Mouse (Mus musculus) heart, embryonic 15.5 days (tissue): ENCODE data around the gene Itpr1. TPM values are rescaled to one million over a fixed set of nuclear protein-coding genes. Genes with fewer than 3 reads are reported as not detected.
A peak's percentile ranks its signal among the peaks of the same experiment; 100 is the strongest.

Experiments used
- ATAC-seq: fragments of 200-750 bp; cut with Nextera tagmentation; replicated peaks from 2 replicates; pipeline ENCODE4 v1.8.0; 2017; ENCODE audit warnings: low read depth, moderate TSS enrichment; ENCODE audit not compliant: insufficient number of reproducible peaks, insufficient read depth, low FRiP score
- H3K27ac ChIP-seq: fragments of 300-500 bp; sonication (generic); 2 replicates; pipeline ENCODE4 v1.5.1; 2015; ENCODE audit warnings: mild to moderate bottlenecking, inconsistent platforms
- H3K27me3 ChIP-seq: fragments of 300-500 bp; sonication (generic); 2 replicates; pipeline ENCODE4 v1.6.1; 2015; ENCODE audit warnings: inconsistent platforms
- H3K36me3 ChIP-seq: fragments of 300-500 bp; sonication (generic); 2 replicates; pipeline ENCODE4 v1.6.1; 2015; ENCODE audit warnings: mild to moderate bottlenecking, inconsistent platforms
- H3K4me1 ChIP-seq: fragments of 300-500 bp; sonication (generic); replicated peaks from 2 replicates; pipeline ENCODE4 v1.6.1; 2015; ENCODE audit warnings: inconsistent platforms
- H3K4me2 ChIP-seq: fragments of 300-500 bp; sonication (generic); 2 replicates; pipeline ENCODE4 v1.6.1; 2015; ENCODE audit warnings: inconsistent platforms, mild to moderate bottlenecking, moderate library complexity
- H3K4me3 ChIP-seq: fragments of 300-500 bp; sonication (generic); 2 replicates; pipeline ENCODE4 v1.5.1; 2015; ENCODE audit warnings: mild to moderate bottlenecking, inconsistent platforms
- H3K9ac ChIP-seq: fragments of 300-500 bp; sonication (generic); 2 replicates; pipeline ENCODE4 v1.6.1; 2015; ENCODE audit warnings: mild to moderate bottlenecking, inconsistent platforms
- H3K9me3 ChIP-seq: fragments of 300-500 bp; sonication (generic); replicated peaks from 2 replicates; pipeline ENCODE4 v1.6.1; 2016; ENCODE audit warnings: inconsistent platforms
- WGBS: fragments of 180-500 bp; shearing (Covaris S2); methylation state at CpG from one replicate; pipeline ENCODE4 v1.1.7; 2015; ENCODE audit warnings: mixed read lengths; 5-methylcytosine and 5-hydroxymethylcytosine counted together
- polyA plus RNA-seq: library from polyadenylated mRNA; unstranded; fragments of >200 nt; fragmentation: Nextera tagmentation; extraction: Ambion mirVana; gene quantifications from 2 replicates; pipeline ENCODE4 v1.2.1, GENCODE M21; 2015

Itpr1 gene
- polyA plus RNA-seq, 1 experiment from 2014 or later = 11.4 TPM

DNA sequence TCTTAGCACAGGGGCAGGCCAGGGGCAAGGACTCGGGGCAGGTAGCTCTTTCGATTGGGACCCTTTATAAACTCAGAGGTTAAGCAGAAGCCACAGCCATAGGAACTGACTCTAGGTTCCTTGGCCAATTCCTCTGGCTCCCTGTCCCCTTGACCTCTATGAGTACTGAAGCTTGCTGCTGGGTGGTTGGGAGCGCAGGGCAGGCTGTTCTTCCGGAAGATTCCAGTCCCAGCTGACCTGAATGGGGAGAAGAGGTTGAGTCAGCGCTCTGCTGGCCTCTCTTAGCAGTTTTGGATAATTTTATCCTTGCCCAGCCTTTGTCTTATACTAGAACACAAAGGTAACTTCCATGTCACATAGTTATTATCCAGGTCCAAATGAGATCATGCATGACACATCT is 195.8 kb downstream of the Itpr1 start:
- Histone ChIP-seq H3K9me3 (no peaks in the 10 kb centered on the region), H3K9ac (no peak overlapping the region), H3K4me2 (no peak overlapping the region), H3K36me3 (peaks cover 41% of the 10 kb centered on the region), H3K4me3 (no peak overlapping the region), H3K27me3 (no peaks in the 10 kb centered on the region), H3K27ac (no peak overlapping the region), H3K4me1 (0 out of 2 replicates have a peak, but pooled peaks cover 3% of the 10 kb centered on the region)
- no peak for ATAC-seq
- WGBS = 91% methylated on average over 5 of the region's 5 CpGs

DNA sequence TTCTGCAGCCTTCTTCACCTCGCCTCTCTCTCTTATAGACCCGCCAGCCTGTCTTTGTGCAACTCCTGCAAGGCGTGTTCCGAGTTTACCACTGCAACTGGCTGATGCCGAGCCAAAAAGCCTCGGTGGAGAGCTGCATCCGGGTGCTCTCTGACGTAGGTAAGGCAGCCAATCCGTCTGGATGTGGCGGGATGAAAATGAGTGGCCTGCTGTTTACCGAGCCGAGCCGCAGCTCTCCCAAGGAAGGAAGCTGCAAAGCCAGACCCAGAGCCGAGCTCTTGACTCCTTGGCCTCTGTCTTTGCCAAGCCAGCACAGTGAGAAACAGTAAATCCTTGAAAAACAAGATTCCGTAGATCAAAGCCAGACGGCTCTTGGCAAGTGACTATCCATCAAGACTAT is 197.9 kb downstream of the Itpr1 start:
- WGBS = 69% methylated on average over 16 of the region's 16 CpGs
- Histone ChIP-seq H3K27ac (no peak overlapping the region), H3K4me1 (0 out of 2 replicates have a peak, but pooled peaks cover 3% of the 10 kb centered on the region), H3K9me3 (no peaks in the 10 kb centered on the region), H3K27me3 (no peaks in the 10 kb centered on the region), H3K4me2 (no peak overlapping the region), H3K36me3 (peaks cover 46% of the 10 kb centered on the region), H3K9ac (no peak overlapping the region), H3K4me3 (no peak overlapping the region)
- ATAC-seq = no peak

DNA sequence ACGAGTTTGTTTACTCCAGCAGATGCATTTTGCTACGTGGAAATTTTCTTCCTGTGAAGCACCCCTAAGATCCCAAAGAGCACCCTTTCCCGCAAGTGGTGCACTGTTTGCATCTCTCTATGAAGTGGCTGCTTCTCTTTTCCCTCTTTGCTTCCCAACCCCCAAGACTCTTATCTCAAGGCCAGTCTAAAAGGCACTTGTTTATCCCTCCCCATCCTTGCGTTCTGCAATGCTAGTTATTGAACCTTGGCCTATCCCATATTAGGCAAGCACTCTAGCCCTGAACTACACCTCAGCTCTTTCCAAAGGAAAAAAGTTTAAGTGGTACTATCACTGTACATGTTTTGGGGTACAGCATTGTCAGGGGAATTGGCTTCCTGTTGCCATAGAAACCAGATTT is 198.3 kb downstream of the Itpr1 start:
- H3K27ac ChIP-seq = no peak overlapping the region
- ATAC-seq = no peak
- H3K36me3 ChIP-seq = peaks cover 46% of the 10 kb centered on the region
- H3K4me2 ChIP-seq = no peak overlapping the region
- WGBS = 69% methylated on average over 4 of the region's 4 CpGs
- H3K27me3 ChIP-seq = no peaks in the 10 kb centered on the region
- H3K4me1 ChIP-seq = 0 out of 2 replicates have a peak, but pooled peaks cover 3% of the 10 kb centered on the region
- no peaks in the 10 kb centered on the region for H3K9me3 ChIP-seq
- no peak overlapping the region for H3K4me3 ChIP-seq
- H3K9ac ChIP-seq = no peak overlapping the region

DNA sequence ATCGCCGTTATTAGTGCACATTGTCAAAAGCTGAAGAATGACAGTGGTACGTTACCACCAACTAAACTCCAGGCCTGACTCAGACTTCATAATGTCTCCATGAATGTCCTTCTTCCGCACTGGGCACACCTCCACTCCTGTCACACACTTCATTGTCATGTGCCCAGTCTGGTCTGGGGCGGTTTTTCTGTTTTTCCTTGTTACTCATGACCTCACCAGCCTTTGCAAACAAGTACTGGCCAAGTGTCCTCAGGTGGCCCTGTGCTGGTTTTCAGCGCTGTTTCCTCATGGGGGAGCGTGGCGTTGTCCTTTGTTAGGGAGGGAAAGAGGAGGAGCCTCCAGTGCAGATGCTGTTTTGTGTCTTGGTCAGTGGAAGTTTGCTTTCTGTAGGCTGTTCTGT is 200.1 kb downstream of the Itpr1 start:
- Histone ChIP-seq H3K27me3 (no peaks in the 10 kb centered on the region), H3K4me1 (0 out of 2 replicates have a peak, but pooled peaks cover 3% of the 10 kb centered on the region), H3K4me2 (no peak overlapping the region), H3K27ac (no peak overlapping the region), H3K36me3 (peaks cover 42% of the 10 kb centered on the region), H3K9me3 (no peaks in the 10 kb centered on the region), H3K9ac (no peak overlapping the region), H3K4me3 (no peak overlapping the region)
- no peak for ATAC-seq
- 89% methylated on average over 8 of the region's 8 CpGs for WGBS

DNA sequence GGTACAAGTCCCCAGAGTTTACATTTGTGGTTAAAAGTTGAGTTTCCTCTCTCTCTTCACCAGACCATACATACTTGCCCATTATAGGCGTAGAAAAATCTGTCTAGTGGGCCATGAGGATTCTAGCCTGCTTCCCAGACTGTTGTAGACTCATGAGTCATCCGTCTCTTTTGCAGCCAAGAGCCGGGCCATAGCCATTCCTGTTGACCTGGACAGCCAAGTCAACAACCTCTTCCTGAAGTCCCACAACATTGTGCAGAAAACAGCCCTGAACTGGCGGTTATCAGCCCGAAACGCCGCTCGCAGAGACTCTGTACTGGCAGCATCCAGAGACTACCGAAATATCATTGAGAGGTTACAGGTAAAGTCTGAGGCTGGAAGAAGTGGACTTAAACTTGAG is 200.7 kb downstream of the Itpr1 start:
- Histone ChIP-seq H3K4me2 (no peak overlapping the region), H3K9ac (no peak overlapping the region), H3K27ac (no peak overlapping the region), H3K9me3 (no peaks in the 10 kb centered on the region), H3K4me1 (0 out of 2 replicates have a peak, but pooled peaks cover 2% of the 10 kb centered on the region), H3K4me3 (no peak overlapping the region), H3K36me3 (peaks cover 42% of the 10 kb centered on the region), H3K27me3 (no peaks in the 10 kb centered on the region)
- no peak for ATAC-seq
- 87% methylated on average over 9 of the region's 9 CpGs for WGBS

DNA sequence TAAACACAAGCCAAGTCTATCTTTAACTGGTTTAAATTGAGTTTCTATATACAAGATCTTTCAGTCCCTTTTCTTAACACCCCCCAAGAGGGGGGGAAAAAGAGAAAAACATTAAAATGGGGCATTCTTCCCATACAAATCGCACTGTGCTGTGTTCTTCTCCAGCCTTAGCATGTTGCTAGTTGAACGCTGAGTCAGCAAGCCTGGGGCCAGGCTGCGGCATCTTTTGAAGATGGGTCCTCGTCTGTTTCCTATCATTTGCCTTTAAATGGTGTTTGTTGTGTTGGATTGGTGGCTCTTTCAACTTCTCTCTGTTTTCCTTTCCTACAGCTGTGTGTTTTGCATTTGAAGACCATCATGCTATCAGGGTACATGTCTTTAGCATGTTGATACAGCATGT is 203.0 kb downstream of the Itpr1 start:
- H3K27me3 ChIP-seq = no peaks in the 10 kb centered on the region
- no peaks in the 10 kb centered on the region for H3K9me3 ChIP-seq
- no peak overlapping the region for H3K27ac ChIP-seq
- 89% methylated on average over 4 of the region's 4 CpGs for WGBS
- no peak for ATAC-seq
- H3K4me2 ChIP-seq = no peak overlapping the region
- H3K4me1 ChIP-seq = no peaks in the 10 kb centered on the region
- no peak overlapping the region for H3K4me3 ChIP-seq
- H3K9ac ChIP-seq = no peak overlapping the region
- H3K36me3 ChIP-seq = peaks cover 44% of the 10 kb centered on the region

DNA sequence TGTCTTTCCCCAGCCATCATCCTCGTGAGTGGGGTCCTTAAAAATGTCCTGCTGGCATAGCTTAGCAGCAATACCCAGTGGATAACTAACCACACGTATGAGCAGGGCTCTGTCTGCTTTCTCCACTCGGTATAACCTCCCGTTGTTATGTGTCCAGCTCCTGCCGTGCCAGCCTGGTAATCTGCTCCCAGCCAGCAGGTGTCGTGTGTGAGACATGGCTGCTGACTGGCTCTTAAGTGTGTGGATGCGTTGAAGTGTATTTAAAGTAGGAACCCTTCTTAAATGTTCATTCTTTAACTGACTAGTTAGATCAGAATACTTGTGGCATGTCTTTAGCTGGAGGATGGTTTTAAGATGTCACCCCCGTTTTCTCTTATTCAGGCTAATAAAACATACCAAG is 204.6 kb downstream of the Itpr1 start:
- Histone ChIP-seq H3K27me3 (no peaks in the 10 kb centered on the region), H3K4me1 (no peaks in the 10 kb centered on the region), H3K36me3 (peaks cover 38% of the 10 kb centered on the region), H3K4me2 (no peak overlapping the region), H3K27ac (no peak overlapping the region), H3K9me3 (no peaks in the 10 kb centered on the region), H3K9ac (no peak overlapping the region), H3K4me3 (no peak overlapping the region)
- ATAC-seq = peak; percentile 78
- 37% methylated on average over 8 of the region's 8 CpGs for WGBS

DNA sequence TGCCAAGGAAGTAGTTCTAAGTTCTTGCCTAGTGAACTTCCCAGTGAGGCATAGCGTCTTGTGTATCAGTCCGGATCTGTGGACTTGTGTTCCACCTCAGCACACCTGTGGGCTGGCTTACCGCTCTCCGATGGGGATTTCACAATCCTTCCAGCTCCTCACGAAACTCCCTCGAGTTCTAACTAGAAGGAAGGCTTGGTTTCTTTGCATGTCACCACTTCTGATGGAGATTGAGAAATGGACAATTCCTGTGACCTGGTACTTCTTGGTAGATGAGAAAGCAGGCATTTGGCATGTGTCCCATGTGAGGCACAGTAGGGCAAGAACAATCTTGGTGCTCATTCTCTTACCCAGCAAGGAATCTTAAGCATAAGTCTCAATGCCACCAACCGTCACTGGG is 205.3 kb downstream of the Itpr1 start:
- Histone ChIP-seq H3K4me2 (no peak overlapping the region), H3K27ac (no peak overlapping the region), H3K4me3 (no peak overlapping the region), H3K36me3 (peaks cover 40% of the 10 kb centered on the region), H3K27me3 (no peaks in the 10 kb centered on the region), H3K9me3 (no peaks in the 10 kb centered on the region), H3K9ac (no peak overlapping the region), H3K4me1 (no peaks in the 10 kb centered on the region)
- WGBS = 90% methylated on average over 7 of the region's 7 CpGs
- ATAC-seq = no peak

DNA sequence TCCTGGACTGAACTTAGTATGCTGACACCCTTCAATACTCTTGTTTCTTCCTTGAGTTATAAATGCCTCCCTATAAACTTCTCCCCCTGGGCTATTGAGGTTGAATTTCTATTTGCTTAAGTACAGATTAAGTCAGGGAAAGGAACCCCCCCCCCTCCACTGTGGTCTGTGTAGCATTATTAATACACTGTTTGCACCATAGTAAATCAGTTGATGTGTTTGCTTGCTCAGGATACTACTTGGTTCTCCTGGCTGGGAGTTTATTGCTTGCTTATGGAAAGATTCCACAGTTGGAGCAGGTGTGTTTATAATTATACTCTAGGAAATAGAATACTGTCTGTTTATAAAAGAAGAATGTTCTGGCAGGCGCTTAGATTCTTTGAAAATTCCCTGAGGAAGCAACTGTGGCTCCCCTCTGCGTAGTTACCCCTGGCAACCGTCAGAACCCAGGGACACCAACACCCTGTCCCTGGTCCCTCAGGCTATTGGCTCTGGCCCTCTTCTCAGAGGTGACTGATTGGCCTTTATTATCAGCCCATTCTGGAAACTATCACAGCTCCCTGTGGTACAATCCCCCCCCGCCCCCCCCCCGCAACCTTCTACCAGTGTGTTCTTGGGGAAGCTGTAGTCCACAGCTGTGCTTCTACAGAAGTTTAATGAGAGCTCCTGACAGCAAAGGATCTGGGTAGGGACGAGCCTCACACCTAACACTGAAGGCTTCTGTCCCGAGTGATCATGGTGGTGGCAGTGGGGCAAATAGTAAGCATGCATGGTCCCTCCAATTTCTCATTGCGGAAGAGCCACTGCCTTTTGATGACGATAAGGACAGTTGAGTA is 212.1 kb downstream of the Itpr1 start:
- Histone ChIP-seq H3K4me2 (no peak overlapping the region), H3K4me3 (no peak overlapping the region), H3K27ac (no peak overlapping the region), H3K27me3 (no peaks in the 10 kb centered on the region), H3K9ac (no peak overlapping the region), H3K36me3 (peaks cover 15% of the 10 kb centered on the region; the same call in 1 of the 2 replicates), H3K4me1 (peaks cover 11% of the 10 kb centered on the region), H3K9me3 (no peaks in the 10 kb centered on the region)
- 71% methylated on average over 9 of the region's 9 CpGs for WGBS
- no peak for ATAC-seq

DNA sequence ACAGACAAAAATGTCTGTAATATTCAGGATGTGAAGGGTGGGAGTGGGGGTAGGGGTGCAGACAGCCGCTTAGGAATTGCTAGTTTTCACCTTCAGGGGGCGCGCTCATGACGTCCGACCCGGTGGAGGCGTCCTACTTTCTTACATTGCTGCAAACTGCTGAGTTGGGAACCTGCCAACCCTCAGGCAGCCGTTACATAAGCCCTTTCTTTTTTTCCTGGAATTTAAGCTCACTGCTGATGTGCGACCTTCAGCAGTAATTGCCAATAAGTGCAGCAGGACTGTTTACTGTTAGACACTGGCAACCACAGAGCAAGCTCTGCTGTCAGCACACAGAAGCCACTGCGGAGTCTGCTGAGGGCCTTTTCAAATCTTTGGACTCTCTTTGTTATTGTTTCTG is 213.9 kb downstream of the Itpr1 start:
- ATAC-seq = peak; percentile 62
- H3K4me3 ChIP-seq = no peak overlapping the region
- H3K9me3 ChIP-seq = no peaks in the 10 kb centered on the region
- H3K9ac ChIP-seq = no peak overlapping the region
- H3K27ac ChIP-seq = peak overlapping the region; percentile 63
- 0 out of 2 replicates have a peak overlapping the region, but pooled peaks have one; percentile 19 for H3K4me2 ChIP-seq
- H3K4me1 ChIP-seq = peaks cover 11% of the 10 kb centered on the region
- WGBS = 11% methylated on average over 10 of the region's 10 CpGs
- no peaks in the 10 kb centered on the region for H3K27me3 ChIP-seq
- 0 out of 2 replicates have a peak, but pooled peaks cover 6% of the 10 kb centered on the region for H3K36me3 ChIP-seq

DNA sequence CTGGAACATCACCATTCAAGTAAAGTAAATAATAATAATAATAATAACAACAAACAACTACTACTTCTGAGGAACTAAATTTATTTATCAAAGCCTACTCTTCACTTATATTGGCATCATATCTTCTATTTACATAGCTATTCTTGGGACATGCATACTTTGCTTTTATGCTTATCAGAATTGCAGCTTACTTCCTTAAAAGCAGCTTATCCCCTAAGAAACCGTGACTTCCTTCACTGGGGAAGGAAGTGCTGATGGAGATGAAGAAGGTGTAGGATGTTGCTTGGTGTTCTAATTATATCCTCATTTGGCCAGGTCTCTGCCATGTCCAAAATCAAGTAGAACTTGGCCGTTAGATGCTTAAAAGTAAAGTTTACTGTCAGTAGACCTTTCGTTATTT is 215.5 kb downstream of the Itpr1 start:
- H3K4me1 ChIP-seq = peaks cover 11% of the 10 kb centered on the region
- H3K4me3 ChIP-seq = no peak overlapping the region
- no peak overlapping the region for H3K9ac ChIP-seq
- no peak for ATAC-seq
- H3K36me3 ChIP-seq = no peaks in the 10 kb centered on the region
- no peak overlapping the region for H3K27ac ChIP-seq
- no peaks in the 10 kb centered on the region for H3K27me3 ChIP-seq
- 69% methylated on average over 3 of the region's 3 CpGs for WGBS
- H3K9me3 ChIP-seq = no peaks in the 10 kb centered on the region
- no peak overlapping the region for H3K4me2 ChIP-seq

DNA sequence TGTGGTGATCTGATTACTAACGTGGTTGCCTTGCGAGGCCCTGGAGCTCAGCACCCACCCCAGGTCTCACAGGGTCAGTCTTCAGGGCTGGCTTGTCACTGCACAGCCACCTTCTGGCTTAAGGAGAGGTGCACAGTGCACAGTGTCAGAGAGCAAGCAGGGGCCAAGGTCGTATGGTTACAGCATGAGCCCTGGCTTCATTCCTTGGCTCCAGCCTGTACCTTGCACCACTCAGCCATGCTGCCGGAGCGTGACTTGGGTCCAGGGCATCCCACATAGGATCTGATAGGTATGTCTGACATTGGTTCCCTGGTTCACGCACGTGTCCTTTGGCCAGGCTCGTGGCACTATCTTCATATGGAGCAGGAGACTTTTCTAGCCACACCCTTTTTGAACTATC is 217.1 kb downstream of the Itpr1 start:
- Histone ChIP-seq H3K4me2 (no peak overlapping the region), H3K9me3 (no peaks in the 10 kb centered on the region), H3K36me3 (no peaks in the 10 kb centered on the region), H3K4me3 (no peak overlapping the region), H3K27ac (no peak overlapping the region), H3K4me1 (peaks cover 8% of the 10 kb centered on the region), H3K9ac (no peak overlapping the region), H3K27me3 (no peaks in the 10 kb centered on the region)
- 81% methylated on average over 8 of the region's 8 CpGs for WGBS
- ATAC-seq = no peak
